Mouse (Mus musculus) G1E (cell line): ENCODE measurements around the gene Magohb.
"Not testable (repeated sequence)": the region's sequence is repeated elsewhere in the genome, so short reads cannot be mapped to it uniquely, and the experiment has no call there.

ENCODE experiments used
- CTCF ChIP-seq: IDR thresholded peaks from 2 replicates; pipeline ENCODE4 v1.5.1; 2012; ENCODE audit warnings: low read depth, low read length, inconsistent platforms, mixed read lengths
- GATA1 ChIP-seq: IDR thresholded peaks from 2 replicates; pipeline ENCODE4 v1.6.1; 2012; ENCODE audit warnings: borderline replicate concordance, low read length, inconsistent platforms, mixed read lengths

DNA sequence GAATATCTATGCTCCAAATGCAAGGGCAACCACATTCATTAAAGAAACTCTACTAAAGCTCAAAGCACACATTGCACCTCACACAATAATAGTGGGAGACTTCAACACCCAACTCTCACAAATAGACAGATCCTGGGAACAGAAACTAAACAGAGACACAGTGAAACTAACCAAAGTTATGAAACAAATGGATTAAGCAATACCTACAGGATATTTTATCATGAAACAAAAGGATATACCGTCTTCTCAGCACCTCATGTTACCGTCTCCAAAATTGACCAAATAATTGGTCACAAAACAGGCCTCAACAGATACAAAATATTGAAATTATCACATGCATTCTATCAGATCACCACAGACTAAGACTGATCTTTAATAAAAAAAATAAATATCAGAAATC lies 14.9 kb downstream of the Magohb start:
- not testable (repeated sequence) for TF ChIP-seq CTCF, GATA1
